Mouse (Mus musculus): ENCODE results near the gene Rcn1.

GRCm38 (mm10) chr2:105432927-105433326, 33.8 kb upstream of the Rcn1 start:
- TF ChIP-seq POLR2A (IDR thresholded peaks at IDR 0.05; ENCODE audit: insufficient read length, low read depth): no peak
- TF ChIP-seq E2F4 (IDR thresholded peaks at IDR 0.05; ENCODE audit: insufficient read depth): no peak
- TF ChIP-seq POLR2AphosphoS2 (IDR thresholded peaks at IDR 0.05; ENCODE audit: insufficient read length, low read depth): no peak
- TF ChIP-seq MYOD1 (IDR thresholded peaks at IDR 0.05; ENCODE audit: control insufficient read depth in 1 of 3, insufficient read length in 2 of 3, low read depth in 2 of 3): no peak
- TF ChIP-seq MAX (IDR thresholded peaks at IDR 0.05; ENCODE audit: low read depth): no peak
- TF ChIP-seq TCF12 (IDR thresholded peaks at IDR 0.05; ENCODE audit: insufficient read depth, poor library complexity, severe bottlenecking): no peak
